Mouse (Mus musculus): ENCODE data around the gene H2-Q4.
"Not testable (repeated sequence)": the region's sequence is repeated elsewhere in the genome, so short reads cannot be mapped to it uniquely, and the experiment has no call there.

DNA sequence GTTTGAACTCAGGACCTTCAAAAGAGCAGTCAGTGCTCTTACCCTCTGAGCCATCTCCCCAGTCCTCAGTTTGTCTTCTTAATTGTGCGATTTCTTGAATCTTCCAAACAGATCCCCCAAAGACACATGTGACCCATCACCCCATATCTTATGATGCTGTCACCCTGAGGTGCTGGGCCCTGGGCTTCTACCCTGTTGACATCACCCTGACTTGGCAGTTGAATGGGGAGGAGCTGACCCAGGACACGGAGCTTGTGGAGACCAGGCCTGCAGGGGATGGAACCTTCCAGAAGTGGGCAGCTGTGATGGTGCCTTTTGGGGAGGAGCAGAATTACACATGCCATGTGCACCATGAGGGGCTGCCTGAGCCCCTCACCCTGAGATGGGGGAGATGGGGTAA lies 17.5 kb downstream of the H2-Q4 start:
- TF ChIP-seq CTCF (IDR thresholded peaks at IDR 0.05; ENCODE audit: low read depth, low read length); GATA1 (IDR thresholded peaks at IDR 0.05; ENCODE audit: borderline replicate concordance, low read length); TAL1 (conservative IDR thresholded peaks at IDR 0.05; ENCODE audit: low read depth, low read length); POLR2AphosphoS5 (IDR thresholded peaks at IDR 0.05; ENCODE audit: insufficient replicate concordance, low read depth, low read length); GATA2 (IDR thresholded peaks at IDR 0.05; ENCODE audit: borderline replicate concordance, low read depth, low read length): not testable (repeated sequence)

Data from G1E (cell line).